Mouse (Mus musculus): ENCODE measurements around the gene Igsf9.

DNA sequence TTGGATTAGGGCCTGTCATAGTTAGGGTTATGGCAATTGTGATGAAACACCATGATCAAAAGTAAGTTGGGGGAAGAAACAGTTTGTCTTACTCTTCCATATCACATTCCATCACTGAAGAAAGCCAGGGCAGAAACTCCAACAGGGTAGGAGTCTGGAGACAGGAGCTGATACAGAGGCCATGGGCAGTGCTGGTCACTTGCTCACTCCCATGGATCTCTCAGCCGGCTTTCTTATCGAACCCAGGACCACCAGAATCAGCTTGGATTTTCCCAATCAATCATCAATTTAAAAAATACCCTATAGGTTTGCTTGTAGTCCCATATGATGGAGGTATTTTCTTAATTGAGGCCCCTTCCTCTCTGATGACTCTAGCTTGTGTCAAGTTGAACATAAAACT is 27.8 kb upstream of the Igsf9 start:
- no peak for TF ChIP-seq CTCF (IDR thresholded peaks at IDR 0.05; ENCODE audit: low read depth)
- TF ChIP-seq EP300 (IDR thresholded peaks at IDR 0.05; ENCODE audit: low read depth) = no peak
